Mouse (Mus musculus) spleen, adult 2 months (tissue): ENCODE results near the gene Fbxl3.

Experiments used
- CTCF ChIP-seq: fragments of 200-500 bp; IDR thresholded peaks from 2 replicates; pipeline ENCODE4 v1.5.1; 2011; ENCODE audit warnings: mild to moderate bottlenecking, inconsistent platforms; ENCODE audit not compliant: insufficient read depth, insufficient read length, insufficient replicate concordance; ENCODE audit errors: extremely low read depth
- POLR2A ChIP-seq: fragments of 200-500 bp; IDR thresholded peaks from 2 replicates; pipeline ENCODE4 v1.6.1; 2011; ENCODE audit warnings: low read depth, low read length, inconsistent platforms

- no peak for TF ChIP-seq CTCF
- TF ChIP-seq POLR2A = no peak
Measured at GRCm38 (mm10) chr14:103077272-103078005, 21.9 kb downstream of the Fbxl3 start.
